Mouse (Mus musculus): ENCODE measurements around the gene Laptm4a.

- TF ChIP-seq CTCF (conservative IDR thresholded peaks at IDR 0.05; ENCODE audit: insufficient read depth, insufficient read length, low read depth, low read length) (no peak), POLR2A (IDR thresholded peaks at IDR 0.05; ENCODE audit: low read depth, low read length) (no peak)
Observed at GRCm38 (mm10) chr12:8916378-8916777, 5.1 kb upstream of the Laptm4a start.

Data from kidney, adult 2 months (tissue).